Mouse (Mus musculus): Measurements from ENCODE around the gene Txlnb.
A peak's percentile ranks its signal among the peaks of the same experiment; 100 is the strongest.
"Not testable (repeated sequence)": the region's sequence is repeated elsewhere in the genome, so short reads cannot be mapped to it uniquely, and the experiment has no call there.

Gene Txlnb

DNA sequence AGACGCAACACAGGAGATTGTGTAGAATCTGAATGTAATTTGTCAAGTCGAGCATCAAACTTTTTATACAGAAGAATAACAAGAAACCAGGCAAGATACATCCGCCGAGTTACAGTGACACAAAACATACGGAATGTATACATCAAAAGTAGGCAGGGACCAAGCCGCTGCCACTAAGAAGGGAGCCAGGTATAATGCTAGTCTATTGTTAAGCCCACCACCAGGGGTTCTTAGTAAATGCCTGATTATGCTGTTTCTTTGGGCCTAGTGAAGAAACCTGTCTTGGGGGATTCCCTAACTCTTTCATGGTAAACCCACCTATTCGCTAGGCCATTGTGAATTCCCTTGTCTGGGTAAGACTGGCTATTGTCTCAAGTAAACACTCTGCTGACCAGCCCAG lies 24.4 kb downstream of the Txlnb start:
- not testable (repeated sequence) for DNase-seq (ENCODE audit: low spot score in 2 of 2)

DNA sequence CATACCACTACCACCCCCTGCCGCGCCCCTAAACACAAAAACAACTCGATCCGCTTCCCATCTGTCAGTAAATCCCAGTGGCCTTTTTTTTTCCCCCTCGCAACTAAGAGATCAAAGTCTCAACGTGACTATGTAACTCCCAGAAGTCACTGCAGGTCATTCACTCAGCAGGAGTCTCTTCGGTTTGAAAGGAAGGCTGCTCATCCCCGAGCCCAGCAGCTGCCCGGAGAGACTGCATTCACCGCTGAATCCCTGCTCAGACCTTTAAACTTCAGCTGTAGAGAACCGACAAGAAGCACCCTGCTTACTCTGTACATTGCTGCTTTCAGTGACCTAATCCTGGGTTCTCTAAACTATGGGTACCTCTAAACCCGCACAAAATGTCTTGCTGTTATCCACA lies 31.4 kb downstream of the Txlnb start:
- no peak for DNase-seq (ENCODE audit: low spot score in 2 of 2)

DNA sequence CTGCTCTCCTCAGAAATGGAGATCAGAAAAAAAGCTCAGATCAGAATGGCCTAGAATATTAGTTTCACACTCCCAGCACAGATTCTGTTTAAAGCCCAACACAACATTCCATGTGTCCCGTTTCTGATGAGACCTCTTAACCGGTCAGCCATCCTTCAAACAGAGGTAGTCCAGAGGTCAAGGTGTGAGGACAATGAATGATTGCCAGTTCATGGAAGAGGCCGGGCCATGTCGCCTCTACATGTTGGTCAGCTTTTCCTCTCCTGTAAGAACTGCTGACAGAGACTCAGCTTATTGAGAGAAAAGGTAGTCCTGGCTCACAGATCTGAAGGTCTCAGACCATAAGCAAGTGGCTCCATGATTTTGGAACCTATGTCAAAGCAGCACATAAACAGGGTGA lies 33.2 kb downstream of the Txlnb start:
- DNase-seq (ENCODE audit: low spot score in 2 of 2) = no peak

DNA sequence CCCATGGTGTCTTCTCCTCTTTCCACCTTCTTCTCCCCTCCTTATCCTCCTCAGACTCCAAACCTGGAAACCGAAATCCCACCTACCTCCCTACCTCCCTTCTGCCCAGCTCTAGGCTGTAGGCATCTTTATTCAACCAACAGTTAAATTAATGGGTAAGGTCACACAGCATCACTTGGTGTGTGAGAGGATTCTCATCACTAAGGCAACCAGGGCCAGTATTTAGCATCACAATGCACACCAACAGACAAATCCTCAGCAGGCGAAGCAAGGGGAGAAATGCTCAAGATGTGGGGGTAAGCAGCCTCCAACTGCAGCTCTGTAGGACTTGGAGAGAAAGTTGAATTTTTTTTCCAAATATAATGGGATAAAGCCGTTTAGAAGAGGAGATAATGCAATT lies 35.0 kb downstream of the Txlnb start:
- no peak for DNase-seq (ENCODE audit: low spot score in 2 of 2)

DNA sequence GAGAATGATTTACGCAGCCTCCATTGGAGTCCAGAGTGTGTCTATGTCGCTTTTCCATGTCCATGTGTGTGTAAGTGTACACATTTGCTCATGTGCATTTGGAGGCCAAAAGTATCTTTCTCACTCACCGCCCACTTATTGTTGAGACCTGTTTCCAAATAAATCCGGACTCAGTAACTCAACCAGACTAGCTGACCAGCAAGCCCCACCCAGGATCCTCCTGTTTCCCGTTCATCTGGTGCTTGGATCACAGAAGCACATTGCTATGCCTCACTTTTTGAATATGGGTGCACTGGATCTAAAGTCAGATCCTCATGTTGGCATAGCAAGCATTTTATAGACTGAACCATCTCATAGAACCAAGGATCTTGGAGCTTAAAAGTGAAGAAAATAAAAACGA lies 39.0 kb downstream of the Txlnb start:
- DNase-seq (ENCODE audit: low spot score in 2 of 2) = no peak

DNA sequence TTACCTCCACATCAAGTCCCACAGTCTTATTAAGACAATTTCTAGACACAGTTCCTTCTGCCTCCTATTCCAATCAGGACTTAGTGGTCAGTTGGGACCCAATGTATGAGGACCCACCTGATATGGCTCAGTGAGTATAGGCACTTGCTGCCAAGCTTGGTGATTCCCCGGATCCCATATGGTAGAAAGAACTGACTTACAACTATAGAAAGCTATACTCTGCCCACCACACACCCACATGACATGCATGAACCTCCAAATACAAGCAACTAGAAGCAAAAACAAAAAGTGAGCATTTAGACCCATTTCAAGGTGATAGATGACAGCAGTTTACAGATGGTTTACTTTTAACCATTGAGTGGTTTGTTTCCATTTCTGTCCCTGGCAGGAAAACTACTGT lies 40.2 kb downstream of the Txlnb start:
- DNase-seq (ENCODE audit: low spot score in 2 of 2) = no peak

DNA sequence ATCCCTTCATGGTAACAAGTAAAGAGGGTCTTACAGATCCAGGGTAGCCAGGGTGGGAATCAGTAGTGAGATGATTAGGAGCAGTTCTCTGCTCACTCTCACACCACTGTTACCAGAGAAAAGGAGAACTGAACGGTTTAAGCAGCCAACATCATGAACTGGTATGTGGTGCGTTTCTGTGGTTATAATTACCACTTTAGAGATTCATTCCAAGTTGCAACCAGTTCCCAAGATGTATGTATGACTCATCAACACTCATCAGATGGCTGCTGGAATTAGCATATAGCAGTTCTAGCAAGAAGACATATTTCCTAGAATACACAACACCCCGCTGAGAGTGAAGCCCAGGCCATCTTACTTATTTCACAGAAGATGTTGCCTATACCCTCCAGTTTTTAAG lies 46.0 kb downstream of the Txlnb start:
- no peak for DNase-seq (ENCODE audit: low spot score in 2 of 2)

DNA sequence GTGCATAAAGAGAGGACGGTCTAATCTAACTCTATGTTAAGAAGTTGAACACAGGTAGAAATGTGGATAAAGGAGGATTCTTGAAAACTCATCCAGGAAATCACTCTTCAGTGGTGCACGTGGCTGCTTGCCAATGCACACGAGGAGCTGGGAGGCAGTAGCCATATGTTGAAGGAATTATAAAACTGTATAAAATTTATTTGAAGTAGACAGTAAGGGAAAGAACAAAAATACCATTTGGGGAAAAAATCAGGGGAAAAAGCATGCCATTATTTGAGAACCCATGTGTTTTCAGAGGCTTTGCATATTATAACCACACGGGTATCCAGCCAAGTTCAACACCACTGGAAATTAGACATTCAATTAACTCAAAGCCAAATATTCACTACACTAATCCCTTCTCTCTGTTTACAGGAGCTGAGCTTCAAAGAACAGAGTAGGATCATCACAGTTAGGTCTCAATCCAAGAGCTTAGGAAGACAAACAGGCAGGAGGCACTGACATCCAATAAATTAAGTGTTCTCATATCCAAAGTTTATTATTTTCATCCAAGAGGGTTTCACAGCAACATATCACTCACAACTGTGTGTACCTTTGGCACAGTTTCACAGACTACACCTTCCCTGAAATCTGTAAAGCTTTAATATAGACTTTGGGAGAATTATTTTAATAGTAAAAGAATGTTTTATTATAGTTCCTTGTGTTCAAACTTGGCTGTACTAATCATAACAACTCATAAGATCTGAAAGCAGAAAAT lies 48.9 kb downstream of the Txlnb start:
- DNase-seq (ENCODE audit: low spot score in 2 of 2) = no peak

DNA sequence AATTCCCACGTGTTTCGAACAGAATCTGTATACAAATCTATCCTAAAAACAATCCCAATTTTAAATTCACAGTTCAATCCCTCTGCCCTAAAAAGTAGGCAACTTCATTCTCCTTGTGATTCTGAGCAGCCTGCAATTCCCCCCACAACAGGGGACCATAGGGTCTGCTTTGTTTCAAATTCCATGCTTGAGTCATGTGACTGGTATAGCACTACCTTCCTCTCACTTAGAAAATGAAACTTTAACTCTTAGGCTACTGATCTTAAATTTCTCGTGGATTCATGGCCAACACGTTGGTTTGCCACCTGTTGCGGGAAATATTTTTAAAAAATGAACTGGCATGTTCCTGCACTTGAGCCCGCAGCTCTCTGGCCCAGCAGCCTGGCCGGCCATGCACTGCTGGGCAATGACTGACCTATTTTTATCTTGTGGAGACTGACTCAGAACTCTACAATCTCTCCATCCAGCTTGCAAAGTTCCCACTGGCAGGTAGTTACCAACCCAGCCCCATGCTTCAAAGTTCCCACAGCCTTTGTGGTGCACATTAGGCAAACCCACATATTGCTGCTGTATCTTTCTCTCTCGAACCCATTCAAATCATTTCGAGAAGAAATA lies 61.7 kb downstream of the Txlnb start:
- DNase-seq (ENCODE audit: low spot score in 2 of 2) = no peak

DNA sequence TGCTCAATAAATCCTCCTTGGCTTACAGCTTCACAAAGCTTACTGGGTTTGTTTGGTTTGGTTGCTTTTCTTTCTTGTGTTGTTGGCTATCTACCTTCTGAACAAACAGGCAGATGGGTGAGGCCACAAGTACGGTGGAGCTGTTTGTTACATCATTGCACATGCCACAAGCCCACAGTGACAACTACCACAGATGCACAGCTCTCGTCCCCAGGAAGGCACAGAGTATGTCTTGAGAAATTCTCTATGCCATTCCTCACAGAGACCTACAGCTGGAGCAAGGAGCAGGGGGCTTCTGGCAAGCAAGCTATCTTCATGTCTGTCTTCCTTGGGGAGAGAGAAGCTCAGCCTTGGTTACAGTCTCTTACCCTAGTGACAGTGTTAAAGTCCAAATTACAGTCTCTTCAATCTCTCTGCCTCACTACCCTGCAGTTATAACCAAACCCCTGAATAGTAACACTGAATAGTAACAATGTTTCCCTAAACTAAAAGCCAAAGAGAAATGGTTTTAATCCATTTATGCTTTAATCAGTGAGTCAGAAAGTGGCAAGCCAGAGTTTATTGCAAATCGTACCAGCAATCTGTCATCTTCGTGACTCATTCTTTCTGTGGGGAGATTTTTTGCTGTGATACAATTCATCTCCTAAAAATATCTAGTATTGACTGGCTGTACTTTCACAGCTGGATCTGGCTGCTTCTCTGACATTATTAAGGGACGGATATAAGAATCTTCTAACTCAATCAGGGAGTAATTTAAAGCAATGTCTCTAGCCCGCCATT lies 64.9 kb downstream of the Txlnb start:
- DNase-seq (ENCODE audit: low spot score in 2 of 2) = no peak

DNA sequence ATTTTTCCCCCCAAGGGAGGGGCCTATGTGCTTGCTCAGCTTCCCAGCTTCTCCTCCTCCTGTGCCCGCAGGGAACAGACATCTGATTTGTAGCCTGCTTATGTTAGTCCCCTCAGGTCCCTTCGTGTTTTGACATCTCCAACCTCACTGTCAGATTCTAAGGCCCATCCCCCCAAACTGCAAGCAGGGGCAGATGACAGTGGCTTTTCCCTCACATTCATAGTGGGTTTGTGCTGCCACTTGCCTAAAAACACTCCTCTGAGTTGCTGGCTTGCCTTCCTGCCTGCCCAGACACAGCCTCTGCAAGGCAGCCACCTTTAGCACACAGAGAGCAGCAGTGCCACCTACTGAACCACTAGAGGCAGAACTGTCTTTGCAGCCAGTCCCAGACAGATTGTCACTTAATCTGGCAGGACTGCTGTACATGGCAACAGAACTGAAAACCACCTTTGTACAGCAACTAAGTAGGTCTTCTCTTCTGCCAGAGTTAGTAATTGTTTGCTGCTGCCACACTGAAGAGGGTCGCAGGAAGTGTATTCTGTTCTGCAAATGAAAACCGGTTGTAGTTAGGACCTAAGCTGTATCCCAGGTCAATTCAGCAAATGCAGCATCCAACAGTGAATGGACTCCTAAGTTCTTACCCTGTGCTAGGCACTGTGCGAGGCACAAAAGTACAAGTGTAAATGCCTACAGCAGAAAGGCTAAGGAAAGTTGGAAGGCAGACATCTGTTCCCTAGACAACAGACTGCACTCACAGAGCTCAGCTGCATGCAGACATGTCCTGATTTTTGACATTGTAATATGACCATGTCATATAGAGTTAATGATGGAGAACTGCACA lies 74.0 kb downstream of the Txlnb start:
- peak; percentile 5 to 49 for DNase-seq (ENCODE audit: low spot score in 2 of 2)

DNA sequence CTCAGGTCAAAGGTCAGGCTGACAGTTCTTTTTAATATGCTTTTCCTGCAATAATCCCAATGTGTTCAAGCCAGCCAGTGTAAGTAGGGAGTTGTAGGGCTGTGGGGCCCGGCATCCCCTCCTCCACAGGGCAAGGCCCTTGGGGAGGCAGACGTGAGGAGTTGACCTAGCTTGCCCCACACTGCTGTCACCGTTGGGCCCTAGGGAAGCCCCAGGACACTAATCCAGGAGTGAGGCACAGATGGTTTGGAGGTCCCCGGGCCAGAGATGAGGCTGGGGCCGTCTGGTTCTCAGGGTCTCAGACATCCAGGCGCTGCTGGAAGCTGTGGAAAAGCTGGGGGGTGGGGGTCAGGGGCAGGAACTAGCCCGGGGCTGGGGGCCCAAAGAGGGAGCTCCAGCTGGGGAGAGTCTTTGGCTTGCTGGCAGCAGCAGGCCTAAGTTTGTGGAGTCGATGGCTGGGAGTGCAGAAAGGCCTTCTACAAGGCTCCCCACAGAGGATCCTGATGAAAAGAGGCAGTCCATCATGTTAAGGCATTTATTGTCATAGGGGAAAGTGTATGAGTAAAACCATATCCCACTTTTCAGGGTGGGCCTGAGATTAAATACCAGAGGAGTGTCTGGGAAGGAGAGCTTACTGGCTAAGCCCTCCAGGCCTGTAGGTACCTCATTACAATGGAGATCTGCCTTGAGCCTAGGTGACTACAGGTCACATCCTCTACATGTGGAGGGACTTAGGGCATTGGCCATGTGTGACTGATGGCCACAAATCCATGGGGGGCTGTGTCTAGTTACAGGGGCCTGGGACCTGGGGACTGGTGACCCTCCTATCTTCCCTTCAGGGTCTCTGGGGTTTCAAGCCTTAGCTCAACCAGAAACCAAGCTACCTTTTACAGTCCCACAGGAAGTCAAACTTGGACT lies 82.2 kb downstream of the Txlnb start:
- DNase-seq (ENCODE audit: low spot score in 2 of 2) = no peak

DNA sequence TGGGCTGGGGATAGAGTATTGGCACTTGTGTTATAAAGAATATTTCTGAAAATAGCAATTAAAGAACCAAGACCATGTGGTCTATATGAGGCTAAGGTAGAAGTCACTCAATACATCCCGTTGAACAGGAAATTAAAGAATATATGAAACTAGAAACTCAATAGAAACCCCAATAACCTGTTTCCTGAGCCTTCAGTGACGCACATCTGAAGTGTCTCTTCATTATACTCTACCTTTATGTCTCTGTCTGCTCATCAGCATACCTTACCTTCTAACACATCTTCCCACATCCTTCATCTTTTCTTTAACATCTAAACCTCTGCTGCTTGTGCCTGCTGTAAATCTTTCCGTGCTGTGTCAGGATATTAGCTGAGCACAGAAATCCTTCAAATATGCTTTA lies 84.0 kb downstream of the Txlnb start:
- no peak for DNase-seq (ENCODE audit: low spot score in 2 of 2)

DNA sequence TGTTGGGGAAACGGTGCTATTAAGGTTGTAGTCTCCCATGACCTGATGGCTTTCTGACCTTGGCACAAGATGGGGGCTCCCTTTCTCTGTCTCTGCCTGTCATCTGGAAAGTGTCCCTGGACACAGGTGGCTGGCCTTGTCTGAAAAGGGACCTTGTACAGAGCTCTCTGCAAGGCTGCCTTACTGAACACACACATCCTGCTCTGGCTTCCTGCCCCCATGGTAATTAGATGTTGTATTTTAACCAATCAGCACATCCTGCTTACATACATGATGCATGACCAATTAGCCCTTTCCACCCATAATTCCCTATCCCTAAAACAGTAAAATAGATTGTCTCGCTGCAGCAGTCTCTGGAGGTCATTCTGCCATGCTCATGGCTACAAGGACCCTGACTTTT lies 84.7 kb downstream of the Txlnb start:
- no peak for DNase-seq (ENCODE audit: low spot score in 2 of 2)
